Mouse (Mus musculus): ENCODE data around the gene Dnmt3l. TPM values are rescaled to one million over a fixed set of nuclear protein-coding genes. Genes with fewer than 3 reads are reported as not detected.
A peak's percentile ranks its signal among the peaks of the same experiment; 100 is the strongest.

The Dnmt3l gene
- total RNA-seq, 2 experiments from 2014 or later = not detected

- DNase-seq = no peak
Observed at GRCm38 (mm10) chr10:78037139-78037538, 4.6 kb upstream of the Dnmt3l start.

DNA sequence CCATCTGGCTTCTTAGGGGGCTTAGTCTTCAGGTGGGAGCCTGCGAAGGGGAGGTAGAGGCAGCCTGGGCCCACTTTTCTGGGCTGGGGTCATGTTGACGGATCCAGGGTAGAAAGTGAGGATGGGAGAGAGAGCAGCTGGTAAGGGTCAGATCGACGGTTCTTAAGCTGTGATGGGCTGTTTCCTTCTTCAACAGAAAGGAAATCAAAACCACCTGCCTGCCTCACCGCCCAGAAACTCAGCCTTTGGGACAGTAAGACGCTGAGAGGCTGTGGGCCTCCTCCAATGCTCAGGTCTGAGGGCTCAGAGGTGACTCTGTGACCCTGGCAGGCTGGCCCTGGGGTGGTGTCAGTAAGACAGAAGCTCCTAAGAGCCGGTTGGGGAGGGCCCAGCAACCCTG lies 349 bp downstream of the Dnmt3l start:
- DNase-seq = no peak

DNA sequence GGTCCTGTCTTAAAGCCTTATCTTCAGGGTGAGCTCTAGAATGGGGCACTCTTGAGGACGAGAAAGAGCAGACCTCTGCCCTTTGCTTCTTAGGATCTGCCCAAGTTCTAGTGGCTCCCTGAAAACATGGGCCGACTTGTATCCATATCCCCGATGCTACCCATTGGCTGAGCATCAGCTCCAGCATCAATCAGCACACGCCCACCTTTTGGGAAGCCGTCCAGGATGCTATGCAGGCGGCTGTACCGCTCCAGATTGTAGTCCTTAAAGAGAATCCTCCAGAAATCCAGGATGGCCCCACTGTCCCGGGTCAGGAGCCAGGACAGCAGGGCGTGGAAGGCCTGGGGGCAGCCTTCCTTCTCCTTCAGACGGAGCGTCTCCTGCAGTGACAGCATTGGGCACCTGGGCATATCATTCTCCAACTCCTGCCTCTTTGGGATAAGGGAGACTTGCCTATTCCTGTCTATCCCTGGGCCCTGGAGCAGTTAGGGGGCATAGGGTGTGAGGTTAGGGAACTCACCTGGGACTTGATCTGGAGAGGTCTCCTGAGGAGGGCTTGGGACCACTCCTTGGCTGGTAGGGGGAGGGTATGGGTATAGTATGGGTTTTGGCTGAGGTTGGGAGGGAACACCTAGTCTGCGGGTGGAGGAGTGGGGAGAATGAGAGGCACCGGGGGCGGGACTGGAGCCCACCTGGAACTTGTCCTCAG lies 1.1 kb downstream of the Dnmt3l start:
- DNase-seq = no peak

DNA sequence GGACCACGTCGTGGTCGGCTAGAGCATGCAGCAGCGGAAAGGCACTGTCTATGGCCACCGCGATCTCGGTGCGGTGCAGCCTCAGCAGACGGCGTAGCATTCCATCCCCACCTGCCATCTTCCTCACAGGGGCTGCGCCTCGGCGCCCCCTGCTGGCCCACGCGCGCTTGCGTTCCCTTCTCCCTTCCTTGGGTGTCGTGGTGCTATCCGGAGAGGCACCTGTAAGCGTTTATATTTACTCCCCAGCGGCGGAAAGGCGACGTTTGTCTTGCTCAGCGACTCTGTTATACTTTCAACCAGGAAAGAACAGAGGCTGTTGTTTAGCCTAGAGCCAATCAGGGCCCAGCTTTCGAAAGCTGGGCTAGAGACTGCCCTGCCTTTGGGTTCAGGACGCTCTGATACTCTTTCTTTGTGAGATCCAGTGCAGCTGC lies 1.7 kb downstream of the Dnmt3l start, which contains the start of gene Aire:
Gene Aire (minus strand): TSS at position 205 of the 431 bp plus-strand sequence.
- peak; percentile 31 for DNase-seq

- no peak for DNase-seq
Observed at GRCm38 (mm10) chr10:78044531-78044930, 2.8 kb downstream of the Dnmt3l start.

- no peak for DNase-seq
Observed at GRCm38 (mm10) chr10:78046388-78046787, 4.6 kb downstream of the Dnmt3l start.

DNA sequence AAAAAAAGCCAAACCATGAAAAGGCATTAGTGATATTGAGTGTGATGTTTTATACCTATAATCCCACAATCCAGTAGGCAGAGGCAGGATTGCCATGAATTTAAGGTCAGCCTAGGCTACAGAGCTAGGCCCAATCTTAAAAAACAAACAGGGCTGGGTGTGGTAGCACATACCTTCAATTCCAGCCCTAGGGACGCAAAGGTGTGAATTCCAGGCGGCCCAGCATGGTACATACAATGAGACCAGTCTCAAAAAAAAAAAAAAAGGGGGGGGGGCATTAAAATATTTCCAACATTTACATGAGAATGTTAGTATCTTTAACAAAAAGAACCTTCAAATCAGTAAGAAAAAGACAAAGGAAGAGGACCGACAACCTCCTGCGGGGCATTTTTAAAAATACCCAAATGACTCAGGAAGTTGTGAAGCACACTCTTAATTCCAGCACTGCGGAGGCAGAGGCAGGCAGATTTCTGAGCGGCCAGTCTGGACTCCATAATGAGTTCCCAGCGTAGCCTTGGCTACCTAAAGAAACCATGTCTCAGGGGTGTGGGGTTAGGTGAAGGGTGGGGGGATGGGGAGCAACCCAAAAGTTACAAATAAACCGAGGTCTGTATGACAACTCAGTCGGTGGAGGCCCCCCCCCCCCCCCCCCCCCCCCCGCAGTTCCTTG lies 6.4 kb downstream of the Dnmt3l start:
- DNase-seq = no peak

GRCm38 (mm10) chr10:78049519-78050035 lies 7.8 kb downstream of the Dnmt3l start:
- DNase-seq = no peak

GRCm38 (mm10) chr10:78054633-78055565 lies 13.2 kb downstream of the Dnmt3l start:
- no peak for DNase-seq

GRCm38 (mm10) chr10:78057056-78057455 lies 15.3 kb downstream of the Dnmt3l start:
- DNase-seq = no peak

- no peak for DNase-seq
Observed at GRCm38 (mm10) chr10:78063122-78063521, 21.4 kb downstream of the Dnmt3l start.

DNA sequence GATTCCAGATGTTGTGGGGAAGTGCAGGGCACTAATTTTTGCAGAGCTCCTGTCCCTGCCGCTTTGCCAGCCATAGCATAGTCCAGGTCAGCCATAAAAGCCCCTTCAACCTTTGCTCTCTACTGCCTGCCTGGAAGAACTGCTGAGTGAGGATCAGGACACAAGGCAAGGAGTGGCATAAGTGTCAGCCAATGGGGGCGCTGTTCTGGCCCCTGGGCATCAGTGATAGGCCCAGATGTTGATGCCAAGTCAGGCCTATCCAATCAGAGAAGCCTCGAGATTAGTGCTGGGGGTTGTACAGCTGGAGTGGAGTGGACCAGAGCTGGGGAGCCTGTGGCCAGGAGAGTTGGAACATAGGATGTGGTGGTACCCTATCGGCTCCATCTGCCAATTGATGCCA lies 25.5 kb downstream of the Dnmt3l start:
- DNase-seq = no peak

- DNase-seq = no peak
Observed at GRCm38 (mm10) chr10:78068541-78068940, 26.8 kb downstream of the Dnmt3l start.

DNA sequence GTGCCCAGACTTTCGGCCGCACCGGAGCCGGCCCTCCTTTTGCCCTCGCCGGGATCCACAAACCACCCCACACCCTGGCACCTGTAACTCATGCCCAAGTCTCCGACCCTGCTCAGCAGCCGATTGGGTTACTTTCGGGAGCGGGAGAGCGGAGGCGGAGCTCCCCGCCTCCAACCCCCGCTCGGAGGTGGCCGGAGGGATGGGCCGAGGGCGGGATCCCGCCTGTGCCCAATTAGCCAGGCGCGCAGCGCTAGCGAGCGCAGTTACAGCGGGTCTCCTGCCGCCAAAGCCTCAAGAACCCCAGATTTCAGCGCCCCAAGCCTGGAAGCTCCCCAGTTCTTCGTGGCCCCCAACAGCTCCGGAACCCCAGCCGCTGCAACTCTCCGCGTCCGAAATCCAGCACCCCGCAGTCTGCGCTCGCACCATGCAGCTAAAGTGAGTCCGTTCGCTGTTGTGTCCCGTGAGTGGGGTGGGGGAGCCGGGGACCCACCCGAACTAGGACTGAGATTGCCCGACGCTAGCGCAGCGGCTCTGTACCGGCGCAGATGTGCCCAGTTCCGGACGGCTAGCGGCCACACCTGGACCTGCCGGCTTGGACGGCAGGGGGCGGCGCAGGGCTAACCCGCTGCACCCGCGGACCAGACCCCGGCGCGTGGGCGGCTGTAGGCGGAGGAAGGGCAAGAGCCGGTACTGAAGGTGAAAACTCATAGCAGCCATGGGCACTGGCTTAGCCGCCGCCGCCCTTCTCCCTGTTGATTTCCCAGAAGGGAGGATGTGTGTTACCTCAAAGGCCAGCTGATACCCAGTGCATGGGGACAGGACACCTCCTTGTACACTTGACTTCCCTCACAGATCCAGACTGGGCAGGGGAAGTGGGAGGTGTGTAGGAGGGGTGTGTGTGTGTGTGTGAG lies 27.6 kb downstream of the Dnmt3l start, which contains the start of gene Icosl:
Gene Icosl (plus strand): TSS at position 202 of the 911 bp plus-strand sequence.
- peak; percentile 80 for DNase-seq

DNA sequence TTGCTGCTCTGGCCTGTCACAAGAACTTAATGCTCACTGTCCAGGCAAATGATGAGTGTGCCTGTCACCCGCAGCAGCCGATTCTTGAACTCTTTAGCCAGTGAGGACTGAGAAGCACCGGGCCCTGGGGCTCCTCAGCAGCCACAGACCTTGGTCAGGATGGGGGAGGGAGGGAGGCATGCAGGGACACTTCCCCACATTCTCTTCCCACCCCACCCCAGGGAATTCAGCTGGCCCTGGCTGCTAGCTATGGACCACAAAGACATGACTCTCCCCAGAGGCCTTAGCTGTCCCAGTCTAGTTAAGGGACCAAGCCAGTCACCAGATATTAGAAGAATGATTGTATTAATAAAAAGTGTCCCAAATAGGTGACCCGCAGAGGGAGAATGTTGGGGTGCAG lies 32.4 kb downstream of the Dnmt3l start:
- DNase-seq = no peak

DNA sequence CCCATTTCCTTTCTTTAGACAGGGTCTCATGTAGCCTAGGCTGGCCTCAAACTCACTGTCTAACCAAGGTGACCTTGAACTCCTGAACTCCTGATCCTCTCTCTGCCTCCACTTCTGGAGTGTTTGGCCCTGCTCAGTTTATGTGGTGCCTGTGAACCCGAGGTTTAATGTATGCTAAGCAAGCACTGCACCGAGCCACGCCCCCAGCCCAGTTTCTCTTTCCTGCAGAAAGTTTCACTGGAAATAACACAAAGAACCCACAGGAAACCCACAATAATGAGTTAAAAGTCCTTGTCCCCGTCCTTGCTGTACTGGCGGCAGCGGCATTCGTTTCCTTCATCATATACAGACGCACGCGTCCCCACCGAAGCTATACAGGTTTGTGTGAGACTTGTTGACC lies 33.2 kb downstream of the Dnmt3l start:
- no peak for DNase-seq

GRCm38 (mm10) chr10:78077862-78078261 lies 36.1 kb downstream of the Dnmt3l start:
- no peak for DNase-seq

DNA sequence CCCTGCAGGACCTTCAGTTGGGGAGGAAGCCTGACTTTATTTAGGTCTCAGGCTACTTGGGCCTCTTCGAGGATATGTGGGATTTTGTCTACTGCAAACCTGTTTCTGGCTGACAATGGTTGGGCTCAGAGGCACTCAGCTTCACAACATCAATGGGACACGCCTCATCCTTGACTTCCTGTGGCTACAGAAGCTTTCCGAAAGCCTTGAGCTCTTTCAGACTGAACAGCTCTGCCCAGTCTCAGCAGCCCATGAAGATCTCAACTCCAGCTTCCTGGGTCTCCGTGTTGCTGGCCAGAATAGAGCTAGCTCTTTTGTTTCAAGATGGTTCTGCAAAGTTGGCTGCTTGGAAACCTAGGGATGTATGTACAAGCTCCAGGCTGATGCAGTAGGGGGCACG lies 36.5 kb downstream of the Dnmt3l start:
- no peak for DNase-seq

DNA sequence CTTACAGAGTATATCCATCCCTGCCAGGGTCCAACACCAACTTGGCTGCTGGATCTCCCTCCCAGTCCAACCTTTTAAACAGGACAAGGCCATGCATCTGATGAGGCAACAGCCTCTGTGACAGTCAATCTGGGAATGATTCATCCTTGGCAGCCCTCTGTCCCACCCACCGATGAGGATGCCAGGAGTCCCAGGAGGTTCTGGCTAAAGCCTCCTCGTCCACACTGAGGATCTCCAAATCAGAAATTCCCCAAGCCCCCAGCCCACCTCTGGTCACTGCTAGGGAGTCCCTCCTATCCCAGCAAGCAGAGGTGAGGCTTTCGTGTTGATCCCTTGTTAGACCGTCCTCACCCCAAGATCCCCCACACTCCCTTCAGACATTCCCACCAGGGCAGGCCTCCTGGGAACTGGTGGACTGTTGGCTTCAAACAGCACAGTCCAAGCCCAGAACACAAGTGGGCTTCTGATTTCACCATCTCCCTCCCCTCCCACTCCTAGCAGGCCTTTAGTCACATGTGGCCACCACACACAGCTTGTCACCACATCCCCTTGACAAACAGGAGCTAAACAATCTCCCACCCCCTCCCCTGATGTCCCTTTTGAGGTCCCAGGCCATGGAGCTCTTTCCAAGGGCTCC lies 38.3 kb downstream of the Dnmt3l start:
- DNase-seq = peak; percentile 72

GRCm38 (mm10) chr10:78084073-78084472 lies 42.3 kb downstream of the Dnmt3l start:
- DNase-seq = no peak

DNA sequence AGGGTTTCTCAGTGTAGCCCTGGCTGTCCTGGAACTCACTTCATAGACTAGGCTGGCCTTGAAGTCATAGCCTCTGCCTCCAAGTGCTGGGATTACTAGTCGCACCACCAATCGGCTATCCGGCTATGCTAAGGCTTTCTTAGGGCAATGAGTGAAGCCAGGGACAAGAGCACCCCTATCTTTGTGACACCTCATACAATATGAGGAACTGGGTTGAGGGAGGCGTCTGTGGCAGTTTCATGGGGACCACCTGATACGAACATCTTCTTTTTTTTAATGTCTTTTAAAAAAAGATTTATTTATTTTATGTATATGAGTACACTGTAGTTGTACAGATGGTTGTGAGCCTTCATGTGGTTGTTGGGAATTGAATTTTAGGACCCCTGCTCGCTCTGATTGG lies 44.0 kb downstream of the Dnmt3l start:
- DNase-seq = no peak
